Mouse (Mus musculus) heart, postnatal 4 days (tissue): ENCODE measurements at regions not wholly inside any gene's neighbourhood (a gene's known extent, or its start where the extent isn't known, plus 50 kb on each side); places are given as distances from the start of the nearest gene placed in this dataset.
A peak's percentile ranks its signal among the peaks of the same experiment; 100 is the strongest.

Experiments used
- DNase-seq: peaks from one replicate; pipeline ENCODE4 v3.0.0; 2021

GRCm38 (mm10) chr1:94582526-94582925 lies 530.2 kb upstream of the Pdcd1 start:
- no peak for DNase-seq

- no peak for DNase-seq
Observed at GRCm38 (mm10) chr1:94581650-94582405, 529.5 kb upstream of the Pdcd1 start.

- DNase-seq, result no peak
Observed at GRCm38 (mm10) chr1:94532773-94533541, 480.6 kb upstream of the Pdcd1 start.

GRCm38 (mm10) chr1:94504080-94504520 lies 451.7 kb upstream of the Pdcd1 start:
- no peak for DNase-seq

- no peak for DNase-seq
Observed at GRCm38 (mm10) chr1:94503379-94504079, 451.2 kb upstream of the Pdcd1 start.

GRCm38 (mm10) chr1:94502066-94502861 lies 449.9 kb upstream of the Pdcd1 start:
- no peak for DNase-seq

- DNase-seq, result no peak
Observed at GRCm38 (mm10) chr1:94496992-94497391, 444.6 kb upstream of the Pdcd1 start.

GRCm38 (mm10) chr1:94496341-94496740 lies 444.0 kb upstream of the Pdcd1 start:
- no peak for DNase-seq

GRCm38 (mm10) chr1:94487062-94487461 lies 434.7 kb upstream of the Pdcd1 start:
- DNase-seq, result no peak

GRCm38 (mm10) chr1:94469834-94470233 lies 417.5 kb upstream of the Pdcd1 start:
- peak; percentile 48 for DNase-seq

GRCm38 (mm10) chr1:94423731-94424130 lies 371.4 kb upstream of the Pdcd1 start:
- no peak for DNase-seq

- no peak for DNase-seq
Observed at GRCm38 (mm10) chr1:94413043-94413442, 360.7 kb upstream of the Pdcd1 start.

GRCm38 (mm10) chr1:94366606-94367005 lies 314.3 kb upstream of the Pdcd1 start:
- no peak for DNase-seq

GRCm38 (mm10) chr1:94356996-94357395 lies 304.6 kb upstream of the Pdcd1 start:
- DNase-seq, result no peak

- DNase-seq, result no peak
Observed at GRCm38 (mm10) chr1:94355873-94356272, 303.5 kb upstream of the Pdcd1 start.

- DNase-seq, result no peak
Observed at GRCm38 (mm10) chr1:94342576-94342975, 290.2 kb upstream of the Pdcd1 start.

GRCm38 (mm10) chr1:94341237-94341636 lies 288.9 kb upstream of the Pdcd1 start:
- no peak for DNase-seq

GRCm38 (mm10) chr1:94318029-94318428 lies 265.7 kb upstream of the Pdcd1 start:
- no peak for DNase-seq

GRCm38 (mm10) chr1:94298395-94298794 lies 246.0 kb upstream of the Pdcd1 start:
- no peak for DNase-seq

GRCm38 (mm10) chr1:94272569-94272968 lies 220.2 kb upstream of the Pdcd1 start:
- no peak for DNase-seq

GRCm38 (mm10) chr1:94263313-94263712 lies 211.0 kb upstream of the Pdcd1 start:
- DNase-seq, result no peak

- DNase-seq, result no peak
Observed at GRCm38 (mm10) chr1:94235426-94235825, 183.1 kb upstream of the Pdcd1 start.
